Mouse (Mus musculus) midbrain, embryonic 15.5 days (tissue): ENCODE results near the gene Ash1l. TPM values are rescaled to one million over a fixed set of nuclear protein-coding genes. Genes with fewer than 3 reads are reported as not detected.

ENCODE experiments used
- polyA plus RNA-seq: library from polyadenylated mRNA; unstranded; fragments of >200 nt; fragmentation: Nextera tagmentation; extraction: Ambion mirVana; gene quantifications from 2 replicates; pipeline ENCODE4 v1.2.1, GENCODE M21; 2015

Gene Ash1l
- polyA plus RNA-seq, 1 experiment from 2014 or later = 22.0 TPM

Other genes with a start within 250 kb of the Ash1l start
- 62.0 and 64.0 TPM in 2 replicates for gene Rit1, start 233.8 kb upstream of the Ash1l start, polyA plus RNA-seq
- gene Syt11, start 175.5 kb upstream of the Ash1l start, polyA plus RNA-seq = 204 and 208 TPM in 2 replicates
- 13.8 and 14.6 TPM in 2 replicates for gene Gon4l, start 115.4 kb upstream of the Ash1l start, polyA plus RNA-seq
- 49.5 and 52.2 TPM in 2 replicates for gene Msto1, start 36.6 kb upstream of the Ash1l start, polyA plus RNA-seq
- 123 and 126 TPM in 2 replicates for gene Dap3, start 559 bp downstream of the Ash1l start, polyA plus RNA-seq
- 111 and 113 TPM in 2 replicates for gene Rusc1, start 142.7 kb downstream of the Ash1l start, polyA plus RNA-seq
- gene Gm43738, start 150.5 kb downstream of the Ash1l start, polyA plus RNA-seq = 0.11 TPM in 1 of 2 replicates, not detected in the other
- 461 and 488 TPM in 2 replicates for gene Fdps, start 151.3 kb downstream of the Ash1l start, polyA plus RNA-seq
- 0.05 and 0.14 TPM in 2 replicates for gene Pklr, start 185.5 kb downstream of the Ash1l start, polyA plus RNA-seq
- 59.6 and 59.8 TPM in 2 replicates for gene Hcn3, start 209.6 kb downstream of the Ash1l start, polyA plus RNA-seq
- gene Clk2, start 214.2 kb downstream of the Ash1l start, polyA plus RNA-seq = 22.4 and 26.7 TPM in 2 replicates
- 144 and 146 TPM in 2 replicates for gene Scamp3, start 226.9 kb downstream of the Ash1l start, polyA plus RNA-seq
- gene Fam189b, start 232.5 kb downstream of the Ash1l start, polyA plus RNA-seq = 33.5 and 37.5 TPM in 2 replicates